Mouse (Mus musculus): ENCODE data around the gene Kcnk7. TPM values are rescaled to one million over a fixed set of nuclear protein-coding genes. Genes with fewer than 3 reads are reported as not detected.

Gene Kcnk7
- polyA plus RNA-seq, 1 experiment from 2014 or later = 0.38 TPM

- Histone ChIP-seq H3K27me3 (no peaks in the 10 kb centered on the region), H3K27ac (no peak overlapping the region), H3K4me3 (replicated peaks) (peak overlapping the region; percentile 26), H3K4me1 (peaks cover 49% of the 10 kb centered on the region), H3K36me3 (peaks cover 62% of the 10 kb centered on the region), H3K9me3 (replicated peaks) (no peaks in the 10 kb centered on the region), H3K4me2 (peak overlapping the region; percentile 59), H3K9ac (no peak overlapping the region)
- WGBS = 28% methylated on average over 43 of the region's 43 CpGs
- ATAC-seq (replicated peaks; ENCODE audit: low FRiP score) = peak; percentile 30
These were observed 11.9 kb downstream of the Kcnk7 start for GRCm38 (mm10) chr19:5715793-5716688.

GRCm38 (mm10) chr19:5716955-5717354 is 12.8 kb downstream of the Kcnk7 start:
- H3K9ac ChIP-seq = no peak overlapping the region
- H3K4me1 ChIP-seq = peaks cover 46% of the 10 kb centered on the region
- no peak overlapping the region for H3K27ac ChIP-seq
- peaks cover 64% of the 10 kb centered on the region for H3K36me3 ChIP-seq
- ATAC-seq (replicated peaks; ENCODE audit: low FRiP score) = no peak
- no peaks in the 10 kb centered on the region for H3K27me3 ChIP-seq
- 59% methylated on average over 10 of the region's 10 CpGs for WGBS
- H3K4me3 ChIP-seq (replicated peaks) = no peak overlapping the region
- H3K4me2 ChIP-seq = no peak overlapping the region
- no peaks in the 10 kb centered on the region for H3K9me3 ChIP-seq (replicated peaks)

GRCm38 (mm10) chr19:5721233-5721632 is 17.1 kb downstream of the Kcnk7 start:
- 93% methylated on average over 6 of the region's 6 CpGs for WGBS
- Histone ChIP-seq H3K4me3 (replicated peaks) (no peak overlapping the region), H3K27ac (no peak overlapping the region), H3K9ac (no peak overlapping the region), H3K4me2 (no peak overlapping the region), H3K27me3 (no peaks in the 10 kb centered on the region), H3K4me1 (peaks cover 34% of the 10 kb centered on the region), H3K9me3 (replicated peaks) (no peaks in the 10 kb centered on the region), H3K36me3 (peaks cover 66% of the 10 kb centered on the region)
- no peak for ATAC-seq (replicated peaks; ENCODE audit: low FRiP score)

- H3K4me3 ChIP-seq (replicated peaks) = no peak overlapping the region
- H3K27me3 ChIP-seq = no peaks in the 10 kb centered on the region
- peaks cover 55% of the 10 kb centered on the region for H3K36me3 ChIP-seq
- H3K4me2 ChIP-seq = no peak overlapping the region
- no peak overlapping the region for H3K9ac ChIP-seq
- peaks cover 41% of the 10 kb centered on the region for H3K4me1 ChIP-seq
- no peak overlapping the region for H3K27ac ChIP-seq
- H3K9me3 ChIP-seq (replicated peaks) = no peaks in the 10 kb centered on the region
- 88% methylated on average over 7 of the region's 7 CpGs for WGBS
- ATAC-seq (replicated peaks; ENCODE audit: low FRiP score) = no peak
These were observed 18.8 kb downstream of the Kcnk7 start for GRCm38 (mm10) chr19:5722848-5723425.

GRCm38 (mm10) chr19:5723934-5724548 is 19.9 kb downstream of the Kcnk7 start:
- Histone ChIP-seq H3K4me1 (peaks cover 51% of the 10 kb centered on the region), H3K4me2 (peak overlapping the region; percentile 87), H3K9me3 (replicated peaks) (no peaks in the 10 kb centered on the region), H3K9ac (peak overlapping the region; percentile 14; the same call in 1 of the 2 replicates), H3K27ac (0 out of 2 replicates have a peak overlapping the region, but pooled peaks have one; percentile 34), H3K36me3 (peaks cover 47% of the 10 kb centered on the region), H3K27me3 (no peaks in the 10 kb centered on the region), H3K4me3 (replicated peaks) (peak overlapping the region; percentile 97)
- WGBS = 45% methylated on average over 4 of the region's 4 CpGs
- no peak for ATAC-seq (replicated peaks; ENCODE audit: low FRiP score)

GRCm38 (mm10) chr19:5724549-5724941 is 20.4 kb downstream of the Kcnk7 start:
- H3K4me1 ChIP-seq = peaks cover 52% of the 10 kb centered on the region
- peak overlapping the region; percentile 97 for H3K4me3 ChIP-seq (replicated peaks)
- WGBS = 50% methylated on average over 7 of the region's 7 CpGs
- H3K9me3 ChIP-seq (replicated peaks) = no peaks in the 10 kb centered on the region
- peak overlapping the region; percentile 87 for H3K4me2 ChIP-seq
- H3K9ac ChIP-seq = peak overlapping the region; percentile 54; the same call in 1 of the 2 replicates
- ATAC-seq (replicated peaks; ENCODE audit: low FRiP score) = no peak
- H3K36me3 ChIP-seq = peaks cover 42% of the 10 kb centered on the region
- peak overlapping the region; percentile 94 for H3K27ac ChIP-seq
- no peaks in the 10 kb centered on the region for H3K27me3 ChIP-seq

- Histone ChIP-seq H3K27me3 (no peaks in the 10 kb centered on the region), H3K9me3 (replicated peaks) (no peaks in the 10 kb centered on the region), H3K4me2 (peak overlapping the region; percentile 87), H3K27ac (peak overlapping the region; percentile 94), H3K9ac (peak overlapping the region; percentile 54), H3K36me3 (peaks cover 38% of the 10 kb centered on the region), H3K4me3 (replicated peaks) (peak overlapping the region; percentile 97), H3K4me1 (peaks cover 58% of the 10 kb centered on the region)
- WGBS = 49% methylated on average over 12 of the region's 12 CpGs
- no peak for ATAC-seq (replicated peaks; ENCODE audit: low FRiP score)
These were observed 21.0 kb downstream of the Kcnk7 start for GRCm38 (mm10) chr19:5725029-5725707.

GRCm38 (mm10) chr19:5725767-5726515 is 21.8 kb downstream of the Kcnk7 start, which contains the start of gene Ehbp1l1:
Gene Ehbp1l1 (minus strand): TSS chr19:5726317.
- peaks cover 66% of the 10 kb centered on the region for H3K4me1 ChIP-seq
- WGBS = 9% methylated on average over 45 of the region's 49 CpGs

GRCm38 (mm10) chr19:5726961-5727578 is 22.9 kb downstream of the Kcnk7 start:
- H3K27ac ChIP-seq = peak overlapping the region; percentile 94
- no peaks in the 10 kb centered on the region for H3K9me3 ChIP-seq (replicated peaks)
- no peaks in the 10 kb centered on the region for H3K27me3 ChIP-seq
- ATAC-seq (replicated peaks; ENCODE audit: low FRiP score) = no peak
- H3K4me3 ChIP-seq (replicated peaks) = peak overlapping the region; percentile 97
- H3K4me2 ChIP-seq = peak overlapping the region; percentile 87
- peak overlapping the region; percentile 97 for H3K9ac ChIP-seq
- H3K4me1 ChIP-seq = peaks cover 72% of the 10 kb centered on the region
- H3K36me3 ChIP-seq = peaks cover 22% of the 10 kb centered on the region
- 69% methylated on average over 15 of the region's 15 CpGs for WGBS

More at GRCm38 (mm10) chr19:5725767-5726515, 21.8 kb downstream of the Kcnk7 start, which contains the start of gene Ehbp1l1:
- Histone ChIP-seq H3K27ac (peak within 1 kb of the TSS; percentile 94), H3K4me3 (replicated peaks) (peak within 1 kb of the TSS; percentile 97), H3K9ac (peak within 1 kb of the TSS; percentile 54), H3K9me3 (replicated peaks) (no peaks in the 10 kb centered on the region), H3K27me3 (no peaks in the 10 kb centered on the region), H3K36me3 (peaks cover 33% of the 10 kb centered on the region), H3K4me2 (peak within 1 kb of the TSS; percentile 87)
- 0 out of 2 replicates have a peak, but pooled peaks have one; percentile 4 for ATAC-seq (replicated peaks; ENCODE audit: low FRiP score)

- ATAC-seq (replicated peaks; ENCODE audit: low FRiP score) = no peak
- WGBS = 1% methylated on average over 14 of the region's 14 CpGs
- peak overlapping the region; percentile 97 for H3K4me3 ChIP-seq (replicated peaks)
- no peaks in the 10 kb centered on the region for H3K27me3 ChIP-seq
- peak overlapping the region; percentile 97 for H3K9ac ChIP-seq
- H3K4me1 ChIP-seq = peaks cover 73% of the 10 kb centered on the region
- no peaks in the 10 kb centered on the region for H3K9me3 ChIP-seq (replicated peaks)
- H3K36me3 ChIP-seq = peaks cover 15% of the 10 kb centered on the region
- peak overlapping the region; percentile 87 for H3K4me2 ChIP-seq
- peak overlapping the region; percentile 94 for H3K27ac ChIP-seq
These were observed 23.5 kb downstream of the Kcnk7 start for GRCm38 (mm10) chr19:5727701-5728100.
